Mouse (Mus musculus) lung, adult 18-20 months (tissue): ENCODE measurements around the gene Pabpc5.

ENCODE experiments used
- DNase-seq, 2 experiments: peaks; one replicate each; pipeline ENCODE4 v3.0.0; 2022; ENCODE audit warnings: mixed read lengths in 2 of 2

Pabpc5 gene

DNA sequence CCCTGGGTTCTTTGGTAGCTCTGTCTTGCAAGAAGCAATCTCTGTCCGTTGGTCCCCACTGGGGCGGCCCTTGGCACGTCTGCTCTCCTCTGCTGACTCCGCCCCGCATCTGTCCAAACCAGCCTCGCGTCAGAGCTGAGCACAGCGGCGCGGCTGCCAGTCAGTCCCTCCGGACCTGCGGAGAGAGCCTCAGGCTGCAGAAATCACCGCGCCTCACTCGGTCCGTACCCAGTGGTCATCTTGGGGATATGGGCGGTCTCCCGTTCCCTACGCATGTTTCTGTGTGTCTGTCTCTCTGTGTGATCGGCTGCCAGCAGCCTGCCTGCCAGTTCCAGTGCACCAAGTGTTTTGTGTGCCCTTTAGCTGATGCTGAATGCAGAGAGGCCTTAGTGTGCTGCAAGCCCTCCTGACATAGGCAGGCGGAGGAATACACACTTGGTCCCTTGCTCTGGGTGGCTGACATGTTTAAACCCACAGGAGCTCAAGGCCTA is at the start of gene Pabpc5:
Gene Pabpc5, plus strand, starts transcription at position 116 of the 491 bp plus-strand sequence.
- DNase-seq: peak; percentile 13 to 36

- DNase-seq: no peak
Measured at GRCm38 (mm10) chrX:119886957-119887593, 39.9 kb upstream of the Pabpc5 start.

- no peak for DNase-seq
Measured at GRCm38 (mm10) chrX:119888326-119888920, 38.6 kb upstream of the Pabpc5 start.

- DNase-seq: no peak
Measured at GRCm38 (mm10) chrX:119927852-119928251, 856 bp downstream of the Pabpc5 start.
